Mouse (Mus musculus) adrenal gland, postnatal 14 days (tissue): ENCODE results near the gene Kansl3. TPM values are rescaled to one million over a fixed set of nuclear protein-coding genes. Genes with fewer than 3 reads are reported as not detected.

Experiments used
- DNase-seq: peaks from one replicate; pipeline ENCODE4 v3.0.0; 2021; ENCODE audit warnings: mixed read lengths
- microRNA-seq, 2 experiments: library from miRNA; unstranded; fragments of <30 nt; microRNA quantifications; one replicate each; pipeline ENCODE4 v1.2.0; 2021
- total RNA-seq: library from RNA; stranded (reverse); gene quantifications from 2 replicates; pipeline ENCODE4 v1.2.3, GENCODE M21; 2021

The Kansl3 gene
- total RNA-seq, 1 experiment from 2014 or later = 86.5 TPM

DNA sequence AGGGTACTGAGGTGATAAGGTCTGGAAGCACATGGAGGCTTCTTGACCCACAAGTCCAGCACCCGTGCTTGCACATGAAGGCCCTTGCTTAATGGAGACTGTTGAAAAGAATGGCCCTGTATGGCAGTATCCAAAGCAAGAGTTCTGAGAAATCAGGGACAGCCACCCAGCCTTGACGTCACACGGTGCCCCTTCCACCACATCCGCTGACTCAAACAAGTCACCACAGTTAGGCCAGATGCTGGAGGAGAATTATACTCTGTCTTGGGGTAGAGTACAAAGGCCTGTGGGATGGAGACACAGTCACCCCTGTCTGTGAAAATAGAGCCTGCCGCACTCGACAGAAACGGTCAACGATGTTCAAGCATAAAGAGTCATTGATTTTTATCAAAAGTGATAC is 75.5 kb downstream of the Kansl3 start:
- DNase-seq = peak; percentile 3

Small RNA genes within 50 kb of the gene (microRNA-seq; reads per million reads assigned to microRNA genes)
- 0 to 0.76 reads per million in 2 experiments for gene Mir6898

Other genes starting within 250 kb of the Kansl3 start
- gene Uggt1, start 124.5 kb downstream of the Kansl3 start, total RNA-seq = 42.8 and 45.7 TPM in 2 replicates
- gene Neurl3, start 94.5 kb downstream of the Kansl3 start, total RNA-seq = 4.0 and 5.8 TPM in 2 replicates
- gene Arid5a, start 61.4 kb downstream of the Kansl3 start, total RNA-seq = 6.0 and 10.6 TPM in 2 replicates
- 0.11 TPM in 1 of 2 replicates, not detected in the other for gene Fer1l5, start 3.1 kb upstream of the Kansl3 start, total RNA-seq
- 26.2 and 30.7 TPM in 2 replicates for gene Lman2l, start 76.1 kb upstream of the Kansl3 start, total RNA-seq
- gene Cnnm4, start 102.4 kb upstream of the Kansl3 start, total RNA-seq = 4.2 and 4.6 TPM in 2 replicates
- gene Cnnm3, start 142.7 kb upstream of the Kansl3 start, total RNA-seq = 26.3 and 27.5 TPM in 2 replicates
- 8.9 and 9.7 TPM in 2 replicates for gene Ankrd23, start 167.7 kb upstream of the Kansl3 start, total RNA-seq
- gene Gm42417, start 170.2 kb upstream of the Kansl3 start, total RNA-seq = 2.1 TPM in 1 of 2 replicates, not detected in the other
- gene Ankrd39, start 178.3 kb upstream of the Kansl3 start, total RNA-seq = 11.7 and 15.3 TPM in 2 replicates
- gene Sema4c, start 189.2 kb upstream of the Kansl3 start, total RNA-seq = 20.7 and 27.9 TPM in 2 replicates